9 mouse cellular contexts compared by ENCODE assay signal in the genomic region with DNA sequence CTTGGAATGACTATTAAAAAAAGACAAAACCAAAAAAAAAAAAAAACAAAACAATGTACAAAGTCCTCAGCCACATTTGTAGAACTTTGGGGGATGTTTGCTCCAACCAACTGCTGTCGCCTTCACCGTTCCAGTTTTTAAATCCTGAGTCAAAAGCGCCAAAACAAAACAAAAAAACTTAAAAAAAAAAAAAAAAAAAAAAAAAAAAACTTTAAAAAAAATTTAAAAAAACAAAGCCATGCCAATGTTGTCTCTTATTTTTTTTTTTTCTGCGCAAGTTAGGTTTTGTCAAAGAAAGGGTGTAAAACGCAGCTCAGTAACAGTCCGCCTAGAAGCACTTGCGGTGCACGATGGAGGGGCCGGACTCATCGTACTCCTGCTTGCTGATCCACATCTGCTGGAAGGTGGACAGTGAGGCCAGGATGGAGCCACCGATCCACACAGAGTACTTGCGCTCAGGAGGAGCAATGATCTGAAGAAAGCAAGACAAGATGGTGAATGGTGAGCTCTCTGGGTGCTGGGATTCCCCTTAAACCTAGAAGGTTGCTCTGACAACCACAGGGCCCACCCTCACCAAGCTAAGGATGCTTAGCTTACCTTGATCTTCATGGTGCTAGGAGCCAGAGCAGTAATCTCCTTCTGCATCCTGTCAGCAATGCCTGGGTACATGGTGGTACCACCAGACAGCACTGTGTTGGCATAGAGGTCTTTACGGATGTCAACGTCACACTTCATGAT. TPM values are rescaled to one million over a fixed set of nuclear protein-coding genes. Genes with fewer than 3 reads are reported as not detected.
DNase-seq lines count a peak whose midpoint lies in the region; ATAC-seq and TF ChIP-seq lines count a peak whose summit lies in the region.
"Had no signal": no experiment of that assay in that cellular context is flagged by ENCODE, and none has a peak within 500 bp of the region (broad histone marks: within the 10 kb centered on the region; RNA-seq: fewer than 3 reads in every experiment).

No protein-coding gene starts in this region.

- H3K36me3 ChIP-seq in heart, embryonic 15.5 days = peaks cover 46% of the 10 kb centered on the region
- peaks cover 48% of the 10 kb centered on the region for H3K36me3 ChIP-seq in liver, postnatal 0 days (replicated peaks; ENCODE audit: insufficient read depth, low read length)

- DNase-seq in kidney, postnatal 4 days = peak; percentile 45 to 46
- no peak for DNase-seq in kidney, adult 9 months
- peak; percentile 52 for DNase-seq in NIH3T3 (ENCODE audit: low read depth)
- no peak for DNase-seq in liver, postnatal 0 days
- no peak for DNase-seq in gastrocnemius, postnatal 10 days
- DNase-seq in right cerebral cortex, postnatal 14 days = no peak

- 55% methylated on average over 14 of the region's 14 CpGs for WGBS in heart, embryonic 15.5 days
- 78% methylated on average over 14 of the region's 14 CpGs for WGBS in liver, postnatal 0 days (ENCODE audit: insufficient replicate concordance)

- peak overlapping the region; percentile 100 for H3K27ac ChIP-seq in heart, embryonic 15.5 days
- H3K27ac ChIP-seq in liver, postnatal 0 days (ENCODE audit: low read depth) = no peak overlapping the region

- peak overlapping the region; percentile 74 for H3K4me2 ChIP-seq in heart, embryonic 15.5 days
- H3K4me2 ChIP-seq in liver, postnatal 0 days (ENCODE audit: low read depth, low read length) = peak overlapping the region; percentile 90

- H3K9ac ChIP-seq in heart, embryonic 15.5 days = peak overlapping the region; percentile 100
- peak overlapping the region; percentile 100; the same call in 1 of the 2 replicates for H3K9ac ChIP-seq in liver, postnatal 0 days (replicated peaks)

- no peak for ATAC-seq in heart, embryonic 15.5 days (replicated peaks; ENCODE audit: insufficient number of reproducible peaks, insufficient read depth, low FRiP score, low read depth)
- ATAC-seq in liver, postnatal 0 days = no peak
- no peak for ATAC-seq in cerebellum, adult (ENCODE audit: insufficient number of reproducible peaks, low FRiP score, low TSS enrichment)

- H3K9me3 ChIP-seq in heart, embryonic 15.5 days (replicated peaks) = no peaks in the 10 kb centered on the region
- no peaks in the 10 kb centered on the region for H3K9me3 ChIP-seq in liver, postnatal 0 days (ENCODE audit: low read length)

- no peak for TF ChIP-seq CTCF in liver, postnatal 0 days (IDR thresholded peaks at IDR 0.05; ENCODE audit: low read depth)

- H3K4me3 ChIP-seq in heart, embryonic 15.5 days = peak overlapping the region; percentile 96
- peak overlapping the region; percentile 98 for H3K4me3 ChIP-seq in liver, postnatal 0 days (ENCODE audit: low read depth, low read length)

- no peaks in the 10 kb centered on the region for H3K27me3 ChIP-seq in heart, embryonic 15.5 days
- no peaks in the 10 kb centered on the region for H3K27me3 ChIP-seq in liver, postnatal 0 days (ENCODE audit: insufficient read depth, low read length)

- no peak for TF ChIP-seq EP300 in liver, postnatal 0 days (IDR thresholded peaks at IDR 0.05; ENCODE audit: low read depth)

- H3K4me1 ChIP-seq in heart, embryonic 15.5 days (replicated peaks) = peaks cover 36% of the 10 kb centered on the region
- peaks cover 19% of the 10 kb centered on the region for H3K4me1 ChIP-seq in liver, postnatal 0 days (ENCODE audit: insufficient read depth)

RNA-seq across cellular contexts. Expression of a gene that starts 2.9 kb away (rescaled TPM):
- polyA plus RNA-seq in heart, embryonic 15.5 days (2015; fragmentation: Nextera tagmentation; extraction: Ambion mirVana) = 5,943 and 6,493 TPM in 2 replicates
- 6,710 and 7,738 TPM in 2 replicates for polyA plus RNA-seq in liver, postnatal 0 days (2015; fragmentation: Nextera tagmentation; extraction: Ambion mirVana)
- total RNA-seq in gastrocnemius, postnatal 10 days (2021) = 1,000 to 10,000 TPM; 1,451 to 1,869 TPM

RNA-seq across cellular contexts. Expression of a gene that starts 8.4 kb away (rescaled TPM):
- polyA plus RNA-seq in heart, embryonic 15.5 days (2015; fragmentation: Nextera tagmentation; extraction: Ambion mirVana) = 7.7 and 9.9 TPM in 2 replicates
- polyA plus RNA-seq in liver, postnatal 0 days (2015; fragmentation: Nextera tagmentation; extraction: Ambion mirVana) = 1.8 and 3.2 TPM in 2 replicates
- total RNA-seq in gastrocnemius, postnatal 10 days (2021) = 1 to 10 TPM; 7.1 to 8.4 TPM

RNA-seq across cellular contexts. Expression of a gene that starts 56.5 kb away (rescaled TPM):
- 108 and 137 TPM in 2 replicates for polyA plus RNA-seq in heart, embryonic 15.5 days (2015; fragmentation: Nextera tagmentation; extraction: Ambion mirVana)
- polyA plus RNA-seq in liver, postnatal 0 days (2015; fragmentation: Nextera tagmentation; extraction: Ambion mirVana) = 6.9 and 7.3 TPM in 2 replicates
- 100 to 1,000 TPM in 1 of 2 experiments, 10 to 100 TPM in 1; 94.0 to 121 TPM for total RNA-seq in gastrocnemius, postnatal 10 days (2021)
- total RNA-seq: neutrophil, adult 5-6 weeks had no signal

Comparison
In these comparisons a context has a peak if more than half of its experiments do, and no peak if none do; other contexts are left out.
1. DNase-seq: peak in kidney, postnatal 4 days (2 of 2) and NIH3T3 (single experiment); none in kidney, adult 9 months (single experiment), liver, postnatal 0 days (single experiment), gastrocnemius, postnatal 10 days (single experiment) and right cerebral cortex, postnatal 14 days (single experiment).
2. RNA of a gene that starts 56.5 kb away (polyA plus RNA-seq): 108 to 137 TPM in heart, embryonic 15.5 days; 6.9 to 7.3 TPM in liver, postnatal 0 days; every median in the first group is over 10 times any median in the second.